Mouse (Mus musculus): ENCODE data around the gene Gatd1.

GRCm38 (mm10) chr7:141429840-141430584 lies 16.1 kb upstream of the Gatd1 start:
- TF ChIP-seq CTCF (IDR thresholded peaks at IDR 0.05; ENCODE audit: low read depth) (no peak), EP300 (IDR thresholded peaks at IDR 0.05; ENCODE audit: low read depth) (no peak)
